Mouse (Mus musculus) forebrain, embryonic 11.5 days (tissue): ENCODE results near the gene Ube2b. TPM values are rescaled to one million over a fixed set of nuclear protein-coding genes. Genes with fewer than 3 reads are reported as not detected.

Source experiments
- ATAC-seq: fragments of 200-750 bp; cut with Nextera tagmentation; replicated peaks from 2 replicates; pipeline ENCODE4 v1.8.0; 2017; ENCODE audit warnings: moderate TSS enrichment; ENCODE audit not compliant: low FRiP score
- DNase-seq: peaks from one replicate; pipeline ENCODE4 v3.0.0-alpha.2; 2017; ENCODE audit warnings: low spot score
- H3K27ac ChIP-seq: fragments of 300-500 bp; sonication (generic); 2 replicates; pipeline ENCODE4 v1.5.1; 2014; ENCODE audit warnings: low read depth, low read length
- H3K27me3 ChIP-seq: fragments of 300-500 bp; sonication (generic); 2 replicates; pipeline ENCODE4 v1.6.1; 2014; ENCODE audit warnings: mild to moderate bottlenecking, low read length, mixed read lengths; ENCODE audit not compliant: control insufficient read depth, insufficient read depth
- H3K36me3 ChIP-seq: fragments of 300-500 bp; sonication (generic); 2 replicates; pipeline ENCODE4 v1.6.1; 2014; ENCODE audit warnings: mild to moderate bottlenecking, low read length, moderate library complexity, mixed read lengths; ENCODE audit not compliant: control insufficient read depth, insufficient read depth
- H3K4me1 ChIP-seq: fragments of 300-500 bp; sonication (generic); replicated peaks from 2 replicates; pipeline ENCODE4 v1.6.1; 2014; ENCODE audit warnings: low read length, mixed read lengths; ENCODE audit not compliant: control insufficient read depth, insufficient read depth
- H3K4me2 ChIP-seq: fragments of 300-500 bp; sonication (generic); 2 replicates; pipeline ENCODE4 v1.6.1; 2014; ENCODE audit warnings: low read depth, mild to moderate bottlenecking, low read length, moderate library complexity, mixed read lengths; ENCODE audit not compliant: severe bottlenecking
- H3K4me3 ChIP-seq: fragments of 300-500 bp; sonication (generic); 2 replicates; pipeline ENCODE4 v1.5.1; 2014; ENCODE audit warnings: low read depth, low read length
- H3K9ac ChIP-seq: fragments of 300-500 bp; sonication (generic); 2 replicates; pipeline ENCODE4 v1.6.1; 2014; ENCODE audit warnings: low read length
- H3K9me3 ChIP-seq: fragments of 300-500 bp; sonication (generic); 2 replicates; pipeline ENCODE4 v1.6.1; 2016; ENCODE audit warnings: low read length, mixed read lengths; ENCODE audit not compliant: control insufficient read depth
- WGBS: fragments of 180-500 bp; shearing (Covaris S2); extraction: QIAGEN DNeasy Blood & Tissue Kit; methylation state at CpG from one replicate; pipeline ENCODE4 v1.1.7; 2014; 5-methylcytosine and 5-hydroxymethylcytosine counted together
- polyA plus RNA-seq: library from polyadenylated mRNA; unstranded; fragments of >200 nt; fragmentation: Nextera tagmentation; extraction: Ambion mirVana; gene quantifications from 2 replicates; pipeline ENCODE4 v1.2.1, GENCODE M21; 2014

The Ube2b gene
- polyA plus RNA-seq, 1 experiment from 2014 or later = 177 TPM

GRCm38 (mm10) chr11:51960967-51961471, 39.5 kb downstream of the Ube2b start:
- Histone ChIP-seq H3K27me3 (no peaks in the 10 kb centered on the region), H3K4me2 (no peak overlapping the region), H3K4me1 (no peaks in the 10 kb centered on the region), H3K9ac (no peak overlapping the region), H3K4me3 (no peak overlapping the region), H3K9me3 (no peaks in the 10 kb centered on the region), H3K36me3 (no peaks in the 10 kb centered on the region), H3K27ac (no peak overlapping the region)
- ATAC-seq (no peak), DNase-seq (no peak)
- 74% methylated on average over 11 of the region's 11 CpGs for WGBS

- Histone ChIP-seq H3K27me3 (no peaks in the 10 kb centered on the region), H3K4me1 (no peaks in the 10 kb centered on the region), H3K9me3 (no peaks in the 10 kb centered on the region), H3K4me2 (no peak overlapping the region), H3K36me3 (no peaks in the 10 kb centered on the region), H3K27ac (no peak overlapping the region), H3K9ac (no peak overlapping the region), H3K4me3 (no peak overlapping the region)
- WGBS = 93% methylated on average over 4 of the region's 4 CpGs
- ATAC-seq = no peak
- DNase-seq = no peak
Observed at GRCm38 (mm10) chr11:51960061-51960460, 40.5 kb downstream of the Ube2b start.

GRCm38 (mm10) chr11:51959511-51959910, 41.1 kb downstream of the Ube2b start:
- H3K36me3 ChIP-seq = no peaks in the 10 kb centered on the region
- H3K4me2 ChIP-seq = no peak overlapping the region
- H3K9me3 ChIP-seq = no peaks in the 10 kb centered on the region
- H3K27me3 ChIP-seq = no peaks in the 10 kb centered on the region
- DNase-seq (no peak), ATAC-seq (no peak)
- no peak overlapping the region for H3K27ac ChIP-seq
- H3K4me3 ChIP-seq = no peak overlapping the region
- no peaks in the 10 kb centered on the region for H3K4me1 ChIP-seq
- WGBS = 84% methylated on average over 5 of the region's 5 CpGs
- H3K9ac ChIP-seq = no peak overlapping the region

- no peak overlapping the region for H3K9ac ChIP-seq
- DNase-seq (no peak), ATAC-seq (no peak)
- no peaks in the 10 kb centered on the region for H3K27me3 ChIP-seq
- H3K4me3 ChIP-seq = no peak overlapping the region
- H3K27ac ChIP-seq = no peak overlapping the region
- no peaks in the 10 kb centered on the region for H3K36me3 ChIP-seq
- 90% methylated on average over 4 of the region's 4 CpGs for WGBS
- no peaks in the 10 kb centered on the region for H3K9me3 ChIP-seq
- H3K4me2 ChIP-seq = no peak overlapping the region
- no peaks in the 10 kb centered on the region for H3K4me1 ChIP-seq
Observed at GRCm38 (mm10) chr11:51957760-51958159, 42.8 kb downstream of the Ube2b start.

- Histone ChIP-seq H3K4me2 (no peak overlapping the region), H3K36me3 (no peaks in the 10 kb centered on the region), H3K9me3 (no peaks in the 10 kb centered on the region), H3K4me1 (no peaks in the 10 kb centered on the region), H3K27ac (no peak overlapping the region), H3K27me3 (no peaks in the 10 kb centered on the region), H3K4me3 (no peak overlapping the region), H3K9ac (no peak overlapping the region)
- no peak for DNase-seq
- ATAC-seq = no peak
- WGBS = 84% methylated on average over 9 of the region's 9 CpGs
Observed at GRCm38 (mm10) chr11:51956112-51956511, 44.5 kb downstream of the Ube2b start.

- 60% methylated on average over 5 of the region's 5 CpGs for WGBS
- no peaks in the 10 kb centered on the region for H3K9me3 ChIP-seq
- DNase-seq = no peak
- no peak overlapping the region for H3K27ac ChIP-seq
- H3K27me3 ChIP-seq = no peaks in the 10 kb centered on the region
- ATAC-seq = no peak
- no peak overlapping the region for H3K4me3 ChIP-seq
- H3K4me1 ChIP-seq = no peaks in the 10 kb centered on the region
- no peaks in the 10 kb centered on the region for H3K36me3 ChIP-seq
- no peak overlapping the region for H3K4me2 ChIP-seq
- no peak overlapping the region for H3K9ac ChIP-seq
Observed at GRCm38 (mm10) chr11:51951861-51952420, 48.6 kb downstream of the Ube2b start.

- no peaks in the 10 kb centered on the region for H3K27me3 ChIP-seq
- no peak overlapping the region for H3K9ac ChIP-seq
- H3K27ac ChIP-seq = no peak overlapping the region
- DNase-seq = no peak
- H3K4me1 ChIP-seq = no peaks in the 10 kb centered on the region
- 92% methylated on average over 9 of the region's 9 CpGs for WGBS
- H3K4me2 ChIP-seq = no peak overlapping the region
- H3K36me3 ChIP-seq = no peaks in the 10 kb centered on the region
- no peaks in the 10 kb centered on the region for H3K9me3 ChIP-seq
- H3K4me3 ChIP-seq = no peak overlapping the region
- no peak for ATAC-seq
Observed at GRCm38 (mm10) chr11:51949919-51950318, 50.6 kb downstream of the Ube2b start.

- WGBS = 82% methylated on average over 9 of the region's 9 CpGs
- H3K4me2 ChIP-seq = no peak overlapping the region
- no peak for ATAC-seq
- H3K27me3 ChIP-seq = no peaks in the 10 kb centered on the region
- no peak overlapping the region for H3K9ac ChIP-seq
- H3K9me3 ChIP-seq = no peaks in the 10 kb centered on the region
- no peaks in the 10 kb centered on the region for H3K36me3 ChIP-seq
- DNase-seq = no peak
- no peak overlapping the region for H3K27ac ChIP-seq
- H3K4me1 ChIP-seq = no peaks in the 10 kb centered on the region
- H3K4me3 ChIP-seq = no peak overlapping the region
Observed at GRCm38 (mm10) chr11:51949155-51949840, 51.3 kb downstream of the Ube2b start.

GRCm38 (mm10) chr11:51946144-51946543, 54.4 kb downstream of the Ube2b start:
- Histone ChIP-seq H3K9me3 (no peaks in the 10 kb centered on the region), H3K4me1 (no peaks in the 10 kb centered on the region), H3K27me3 (no peaks in the 10 kb centered on the region), H3K27ac (no peak overlapping the region), H3K36me3 (no peaks in the 10 kb centered on the region), H3K9ac (no peak overlapping the region), H3K4me3 (no peak overlapping the region), H3K4me2 (no peak overlapping the region)
- WGBS = 81% methylated on average over 6 of the region's 6 CpGs
- DNase-seq = no peak
- ATAC-seq = no peak
